Mouse (Mus musculus) thymus, adult 2 months (tissue): ENCODE results near the gene Zc3h4.

Source experiments
- CTCF ChIP-seq: fragments of 200-500 bp; IDR thresholded peaks from 2 replicates; pipeline ENCODE4 v1.5.1; 2012; ENCODE audit warnings: mild to moderate bottlenecking, control low read depth, low read length, moderate library complexity, borderline replicate concordance; ENCODE audit not compliant: control insufficient read depth, poor library complexity, insufficient read depth; ENCODE audit errors: extremely low read depth
- POLR2A ChIP-seq: fragments of 200-500 bp; IDR thresholded peaks from 2 replicates; pipeline ENCODE4 v1.6.1; 2012; ENCODE audit warnings: mild to moderate bottlenecking, low read length, control low read depth, moderate library complexity; ENCODE audit not compliant: control insufficient read depth, poor library complexity, insufficient read depth; ENCODE audit errors: extremely low read depth

GRCm38 (mm10) chr7:16418713-16419112, 18.0 kb downstream of the Zc3h4 start:
- TF ChIP-seq CTCF = no peak
- no peak for TF ChIP-seq POLR2A
